Mouse (Mus musculus) embryo, embryonic 11 days (tissue): ENCODE data around the gene Asic1.

Source experiments
- DNase-seq: peaks from one replicate; pipeline ENCODE4 v3.0.0-alpha.2; 2015

The Asic1 gene

GRCm38 (mm10) chr15:99670154-99670821 is at the start of gene Asic1:
Gene Asic1 (plus strand): TSS chr15:99670368.
- DNase-seq: peak; percentile 82

- no peak for DNase-seq
Measured at GRCm38 (mm10) chr15:99622063-99622462, 48.1 kb upstream of the Asic1 start.

- no peak for DNase-seq
Measured at GRCm38 (mm10) chr15:99631618-99632017, 38.5 kb upstream of the Asic1 start.

- DNase-seq: no peak
Measured at GRCm38 (mm10) chr15:99634702-99635101, 35.5 kb upstream of the Asic1 start.

- no peak for DNase-seq
Measured at GRCm38 (mm10) chr15:99637405-99638123, 32.6 kb upstream of the Asic1 start.

GRCm38 (mm10) chr15:99638124-99638485 is 32.1 kb upstream of the Asic1 start:
- DNase-seq: no peak

GRCm38 (mm10) chr15:99642622-99643021 is 27.5 kb upstream of the Asic1 start:
- no peak for DNase-seq

- DNase-seq: no peak
Measured at GRCm38 (mm10) chr15:99643832-99644231, 26.3 kb upstream of the Asic1 start.

GRCm38 (mm10) chr15:99644776-99645175 is 25.4 kb upstream of the Asic1 start:
- DNase-seq: no peak

GRCm38 (mm10) chr15:99648326-99648725 is 21.8 kb upstream of the Asic1 start:
- no peak for DNase-seq

- DNase-seq: no peak
Measured at GRCm38 (mm10) chr15:99649067-99649761, 21.0 kb upstream of the Asic1 start.

- DNase-seq: no peak
Measured at GRCm38 (mm10) chr15:99650304-99650703, 19.9 kb upstream of the Asic1 start.

GRCm38 (mm10) chr15:99651163-99651872 is 18.9 kb upstream of the Asic1 start, which contains the start of gene Racgap1:
Gene Racgap1 (minus strand): TSS chr15:99651656.
- peak; percentile 98 for DNase-seq

GRCm38 (mm10) chr15:99651984-99652872 is 17.9 kb upstream of the Asic1 start:
- no peak for DNase-seq

GRCm38 (mm10) chr15:99653291-99653690 is 16.9 kb upstream of the Asic1 start:
- peak; percentile 56 for DNase-seq

GRCm38 (mm10) chr15:99653876-99654275 is 16.3 kb upstream of the Asic1 start:
- DNase-seq: no peak

- no peak for DNase-seq
Measured at GRCm38 (mm10) chr15:99655956-99656355, 14.2 kb upstream of the Asic1 start.

- no peak for DNase-seq
Measured at GRCm38 (mm10) chr15:99658437-99658836, 11.7 kb upstream of the Asic1 start.

- no peak for DNase-seq
Measured at GRCm38 (mm10) chr15:99661121-99661830, 8.9 kb upstream of the Asic1 start.

GRCm38 (mm10) chr15:99662371-99662770 is 7.8 kb upstream of the Asic1 start:
- no peak for DNase-seq

GRCm38 (mm10) chr15:99663964-99664599 is 6.1 kb upstream of the Asic1 start:
- DNase-seq: no peak
